Mouse (Mus musculus) kidney, postnatal 0 days (tissue): ENCODE measurements around the gene Dact2. TPM values are rescaled to one million over a fixed set of nuclear protein-coding genes. Genes with fewer than 3 reads are reported as not detected.
A peak's percentile ranks its signal among the peaks of the same experiment; 100 is the strongest.

Experiments
- ATAC-seq: fragments of 200-750 bp; cut with Nextera tagmentation; replicated peaks from 2 replicates; pipeline ENCODE4 v1.8.0; 2017; ENCODE audit warnings: low read depth, moderate number of reproducible peaks, moderate TSS enrichment, moderate library complexity; ENCODE audit not compliant: low FRiP score
- DNase-seq: peaks from one replicate; pipeline ENCODE4 v3.0.0-alpha.2; 2016; ENCODE audit warnings: low spot score
- H3K27ac ChIP-seq: fragments of 300-500 bp; sonication (generic); 2 replicates; pipeline ENCODE4 v1.5.1; 2014; ENCODE audit warnings: mild to moderate bottlenecking
- H3K27me3 ChIP-seq: fragments of 300-500 bp; sonication (generic); 2 replicates; pipeline ENCODE4 v1.6.1; 2014; ENCODE audit warnings: low read length, mixed read lengths; ENCODE audit not compliant: insufficient read depth
- H3K36me3 ChIP-seq: fragments of 300-500 bp; sonication (generic); 2 replicates; pipeline ENCODE4 v1.6.1; 2014; ENCODE audit warnings: low read length, mixed read lengths; ENCODE audit not compliant: insufficient read depth
- H3K4me1 ChIP-seq: fragments of 300-500 bp; sonication (generic); replicated peaks from 2 replicates; pipeline ENCODE4 v1.6.1; 2014; ENCODE audit warnings: antibody characterized with exemption, low read length, mixed read lengths; ENCODE audit not compliant: insufficient read depth
- H3K4me2 ChIP-seq: fragments of 300-500 bp; sonication (generic); 2 replicates; pipeline ENCODE4 v1.6.1; 2014; ENCODE audit warnings: mild to moderate bottlenecking, low read length, moderate library complexity, mixed read lengths
- H3K4me3 ChIP-seq: fragments of 300-500 bp; sonication (generic); replicated peaks from 2 replicates; pipeline ENCODE4 v1.5.1; 2014; ENCODE audit warnings: low read depth, low read length
- H3K9ac ChIP-seq: fragments of 300-500 bp; sonication (generic); 2 replicates; pipeline ENCODE4 v1.6.1; 2014; ENCODE audit warnings: low read depth, low read length
- H3K9me3 ChIP-seq: fragments of 300-500 bp; sonication (generic); replicated peaks from 2 replicates; pipeline ENCODE4 v1.6.1; 2016; ENCODE audit warnings: low read length, inconsistent platforms, mixed read lengths
- CTCF ChIP-seq: IDR thresholded peaks from 2 replicates; pipeline ENCODE4 v1.5.1; 2016; ENCODE audit warnings: antibody characterized with exemption, low read depth, mild to moderate bottlenecking, moderate library complexity
- WGBS: fragments of 180-500 bp; shearing (Covaris S2); extraction: QIAGEN DNeasy Blood & Tissue Kit; methylation state at CpG from one replicate; pipeline ENCODE4 v1.1.7; 2014; 5-methylcytosine and 5-hydroxymethylcytosine counted together
- polyA plus RNA-seq: library from polyadenylated mRNA; unstranded; fragments of >200 nt; fragmentation: Nextera tagmentation; extraction: Ambion mirVana; gene quantifications from 2 replicates; pipeline ENCODE4 v1.2.1, GENCODE M21; 2015

The Dact2 gene
- polyA plus RNA-seq, 1 experiment from 2014 or later, result 14.8 TPM

GRCm38 (mm10) chr17:14203121-14203941 is 773 bp downstream of the Dact2 start:
- H3K4me1 ChIP-seq, result peaks cover 16% of the 10 kb centered on the region; the same call in 1 of the 2 replicates

GRCm38 (mm10) chr17:14202291-14203030 is 1.6 kb downstream of the Dact2 start:
- Histone ChIP-seq H3K36me3 (peaks cover 10% of the 10 kb centered on the region; the same call in 1 of the 2 replicates), H3K4me3 (peak overlapping the region; percentile 77), H3K4me2 (peak overlapping the region; percentile 80), H3K9ac (peak overlapping the region; percentile 90), H3K27ac (peak overlapping the region; percentile 97), H3K27me3 (peaks cover 10% of the 10 kb centered on the region; the same call in 1 of the 2 replicates), H3K4me1 (peaks cover 16% of the 10 kb centered on the region; the same call in 1 of the 2 replicates), H3K9me3 (no peaks in the 10 kb centered on the region)
- 2% methylated on average over 18 of the region's 18 CpGs for WGBS
- ATAC-seq, result peak; percentile 82
- peak; percentile 67 for DNase-seq
- TF ChIP-seq CTCF, result no peak

More at GRCm38 (mm10) chr17:14203121-14203941, 773 bp downstream of the Dact2 start:
- ATAC-seq, result peak; percentile 67
- under 1% methylated on average over 97 of the region's 97 CpGs for WGBS
- H3K9me3 ChIP-seq, result no peaks in the 10 kb centered on the region
- H3K36me3 ChIP-seq, result peaks cover 1% of the 10 kb centered on the region; the same call in 1 of the 2 replicates
- H3K9ac ChIP-seq, result peak overlapping the region; percentile 90
- DNase-seq, result peak; percentile 54
- H3K4me3 ChIP-seq, result peak overlapping the region; percentile 77
- peaks cover 10% of the 10 kb centered on the region; the same call in 1 of the 2 replicates for H3K27me3 ChIP-seq
- no peak for TF ChIP-seq CTCF
- H3K27ac ChIP-seq, result peak overlapping the region; percentile 97
- peak overlapping the region; percentile 80 for H3K4me2 ChIP-seq

- Histone ChIP-seq H3K4me2 (peak overlapping the region; percentile 80), H3K4me3 (peak overlapping the region; percentile 77), H3K36me3 (peaks cover 13% of the 10 kb centered on the region; the same call in 1 of the 2 replicates), H3K9ac (peak overlapping the region; percentile 90; the same call in 1 of the 2 replicates), H3K27ac (peak overlapping the region; percentile 97), H3K9me3 (no peaks in the 10 kb centered on the region), H3K4me1 (peaks cover 16% of the 10 kb centered on the region; the same call in 1 of the 2 replicates), H3K27me3 (peaks cover 10% of the 10 kb centered on the region; the same call in 1 of the 2 replicates)
- DNase-seq (peak; percentile 63), ATAC-seq (no peak)
- 4% methylated on average over 12 of the region's 12 CpGs for WGBS
- TF ChIP-seq CTCF, result no peak
Observed at GRCm38 (mm10) chr17:14201281-14201787, 2.8 kb downstream of the Dact2 start.

- 67% methylated on average over 7 of the region's 7 CpGs for WGBS
- no peak for TF ChIP-seq CTCF
- H3K27ac ChIP-seq, result peak overlapping the region; percentile 97; the same call in 1 of the 2 replicates
Observed at GRCm38 (mm10) chr17:14200206-14200605, 3.9 kb downstream of the Dact2 start.

GRCm38 (mm10) chr17:14199621-14200020 is 4.5 kb downstream of the Dact2 start:
- H3K27ac ChIP-seq, result no peak overlapping the region
- ATAC-seq, result no peak
- 40% methylated on average over 4 of the region's 4 CpGs for WGBS

More at GRCm38 (mm10) chr17:14200206-14200605, 3.9 kb downstream of the Dact2 start:
- ATAC-seq (no peak), DNase-seq (no peak)
- Histone ChIP-seq H3K4me2 (peak overlapping the region; percentile 30), H3K27me3 (peaks cover 10% of the 10 kb centered on the region; the same call in 1 of the 2 replicates), H3K9ac (no peak overlapping the region), H3K9me3 (no peaks in the 10 kb centered on the region), H3K4me1 (peaks cover 16% of the 10 kb centered on the region; the same call in 1 of the 2 replicates), H3K36me3 (peaks cover 14% of the 10 kb centered on the region; the same call in 1 of the 2 replicates), H3K4me3 (no peak overlapping the region)

GRCm38 (mm10) chr17:14192924-14193323 is 11.2 kb downstream of the Dact2 start:
- H3K27ac ChIP-seq, result no peak overlapping the region
- H3K36me3 ChIP-seq, result 0 out of 2 replicates have a peak, but pooled peaks cover 8% of the 10 kb centered on the region
- no peaks in the 10 kb centered on the region for H3K27me3 ChIP-seq
- H3K4me2 ChIP-seq, result no peak overlapping the region
- no peaks in the 10 kb centered on the region for H3K9me3 ChIP-seq
- no peak for TF ChIP-seq CTCF
- H3K4me1 ChIP-seq, result no peaks in the 10 kb centered on the region
- H3K4me3 ChIP-seq, result no peak overlapping the region
- no peak for DNase-seq
- H3K9ac ChIP-seq, result no peak overlapping the region
- WGBS, result 54% methylated on average over 9 of the region's 9 CpGs
- ATAC-seq, result no peak

More at GRCm38 (mm10) chr17:14199621-14200020, 4.5 kb downstream of the Dact2 start:
- TF ChIP-seq CTCF, result no peak
- 0 out of 2 replicates have a peak, but pooled peaks cover 6% of the 10 kb centered on the region for H3K27me3 ChIP-seq
- DNase-seq, result peak; percentile 31
- H3K4me3 ChIP-seq, result no peak overlapping the region
- H3K4me1 ChIP-seq, result peaks cover 16% of the 10 kb centered on the region; the same call in 1 of the 2 replicates
- H3K9me3 ChIP-seq, result no peaks in the 10 kb centered on the region
- H3K9ac ChIP-seq, result no peak overlapping the region
- peaks cover 14% of the 10 kb centered on the region; the same call in 1 of the 2 replicates for H3K36me3 ChIP-seq
- H3K4me2 ChIP-seq, result no peak overlapping the region
